ENCODE assay signal across 17 mouse cellular contexts in genomic region chr5:144937304-144937703, GRCm38 (mm10). TPM values are rescaled to one million over a fixed set of nuclear protein-coding genes. Genes with fewer than 3 reads are reported as not detected.
A peak's percentile ranks its signal among the peaks of the same experiment; 100 is the strongest.
DNase-seq lines count a peak whose midpoint lies in the region; ATAC-seq lines count a peak whose summit lies in the region.
"Had no signal": no experiment of that assay in that cellular context is flagged by ENCODE, and none has a peak within 500 bp of the region (broad histone marks: within the 10 kb centered on the region; RNA-seq: fewer than 3 reads in every experiment).

No protein-coding gene starts in this region.

- H3K4me2 ChIP-seq in forebrain, embryonic 16.5 days (ENCODE audit: low read length): no peak overlapping the region
- H3K4me2 ChIP-seq: embryonic facial prominence, embryonic 13.5 days; liver, embryonic 11.5 days; midbrain, embryonic 13.5 days; stomach, embryonic 15.5 days had no signal

- no peak overlapping the region for H3K9ac ChIP-seq in forebrain, embryonic 16.5 days (replicated peaks; ENCODE audit: low read depth, low read length)
- H3K9ac ChIP-seq: embryonic facial prominence, embryonic 13.5 days; midbrain, embryonic 13.5 days; stomach, embryonic 15.5 days had no signal

- no peak overlapping the region for H3K27ac ChIP-seq in forebrain, embryonic 16.5 days (ENCODE audit: low read length)
- H3K27ac ChIP-seq: embryonic facial prominence, embryonic 13.5 days; kidney, postnatal 0 days; midbrain, embryonic 13.5 days; stomach, embryonic 15.5 days had no signal

- 70% methylated on average over 2 of the region's 2 CpGs for WGBS in forebrain, embryonic 16.5 days

- H3K9me3 ChIP-seq in forebrain, embryonic 16.5 days (ENCODE audit: control insufficient read depth, low read length): no peaks in the 10 kb centered on the region
- H3K9me3 ChIP-seq: embryonic facial prominence, embryonic 13.5 days; midbrain, embryonic 13.5 days; stomach, embryonic 15.5 days had no signal

- DNase-seq in frontal cortex, postnatal 10 days (ENCODE audit: low spot score in 2 of 2): no peak
- DNase-seq in thymus, postnatal 4 days: peak; percentile 24
- DNase-seq in thymus, postnatal 0 days (ENCODE audit: low spot score): no peak
- peak; percentile 56 to 94 for DNase-seq in left cerebral cortex, postnatal 25 days (ENCODE audit: low spot score in 2 of 2)
- no peak for DNase-seq in testis, postnatal 10 days (ENCODE audit: low spot score)
- no peak for DNase-seq in spleen, postnatal 4 days (ENCODE audit: low spot score in 2 of 2)
- DNase-seq: cerebellum, postnatal 10 days; heart, adult 18-20 months; heart, postnatal 14 days; lung, postnatal 10 days had no signal

- intact Hi-C loops in left cerebral cortex, postnatal 25 days (cut with DNase I): loop anchor here (2.0 kb wide), 2 partner anchors 23 to 27 kb away; partner anchors contain the start of gene Smurf1

- H3K27me3 ChIP-seq in forebrain, embryonic 16.5 days (replicated peaks; ENCODE audit: control insufficient read depth, insufficient read depth, low read length): no peaks in the 10 kb centered on the region
- H3K27me3 ChIP-seq: embryonic facial prominence, embryonic 13.5 days; midbrain, embryonic 13.5 days; stomach, embryonic 15.5 days had no signal

- no peak overlapping the region for H3K4me3 ChIP-seq in forebrain, embryonic 16.5 days (replicated peaks; ENCODE audit: low read length)
- H3K4me3 ChIP-seq: embryonic facial prominence, embryonic 13.5 days; midbrain, embryonic 13.5 days; stomach, embryonic 15.5 days had no signal

- H3K4me1 ChIP-seq in forebrain, embryonic 16.5 days (replicated peaks; ENCODE audit: control insufficient read depth, insufficient read depth, low read length): peaks cover 6% of the 10 kb centered on the region; the same call in 1 of the 2 replicates

- ATAC-seq in frontal cortex, adult (ENCODE audit: low TSS enrichment): peak; percentile 83
- ATAC-seq in forebrain, embryonic 16.5 days: no peak
- ATAC-seq: midbrain, embryonic 13.5 days had no signal

- no peaks in the 10 kb centered on the region for H3K36me3 ChIP-seq in forebrain, embryonic 16.5 days (ENCODE audit: control insufficient read depth, insufficient read depth)
- H3K36me3 ChIP-seq: embryonic facial prominence, embryonic 13.5 days; midbrain, embryonic 13.5 days; stomach, embryonic 15.5 days had no signal

RNA-seq across cellular contexts. Expression of gene Smurf1, which starts 28.3 kb away (rescaled TPM):
- 7.7 and 10.0 TPM in 2 replicates for polyA plus RNA-seq in thymus, postnatal 0 days (2015; fragmentation: Nextera tagmentation; extraction: Ambion mirVana)
- 10 to 100 TPM; 33.2 to 36.9 TPM for total RNA-seq in left cerebral cortex, postnatal 25 days (2021)
- 25.4 and 28.2 TPM in 2 replicates for polyA plus RNA-seq in forebrain, embryonic 16.5 days (2015; fragmentation: Nextera tagmentation; extraction: Ambion mirVana)

Comparison
In these comparisons a context has a peak if more than half of its experiments do, and no peak if none do; other contexts are left out.
1. DNase-seq: peak in thymus, postnatal 4 days (single experiment) and left cerebral cortex, postnatal 25 days (2 of 2); none in frontal cortex, postnatal 10 days (0 of 2), thymus, postnatal 0 days (single experiment), testis, postnatal 10 days (single experiment) and spleen, postnatal 4 days (0 of 2).